Mouse (Mus musculus): ENCODE results near the gene Gm20604.

DNA sequence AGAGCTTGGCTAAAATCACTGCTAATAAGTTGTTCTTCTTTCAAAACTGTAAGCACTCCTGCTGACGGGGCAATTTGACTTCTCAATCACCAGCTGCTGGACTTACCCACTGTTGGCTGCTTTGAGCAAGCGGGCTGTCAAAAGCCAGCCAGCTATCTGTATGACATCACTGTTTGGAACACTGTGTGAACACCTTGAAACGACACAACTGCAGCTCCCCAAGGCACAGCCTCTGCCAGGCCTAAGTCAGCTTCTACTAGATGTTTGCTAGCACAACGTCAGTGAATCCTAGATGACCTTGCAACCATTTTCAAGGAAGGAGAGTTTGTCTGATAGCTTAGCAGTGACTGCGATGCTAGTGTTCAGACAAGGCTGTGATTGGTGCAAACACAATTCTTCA, 19.4 kb downstream of the Gm20604 start:
- TF ChIP-seq CTCF (IDR thresholded peaks at IDR 0.05; ENCODE audit: low read depth, low read length) (no peak), POLR2A (IDR thresholded peaks at IDR 0.05; ENCODE audit: borderline replicate concordance, low read depth, low read length) (no peak)

Measured in bone marrow macrophage, adult 2 months (primary cell).